Mouse (Mus musculus) G1E (cell line): ENCODE measurements around the gene Gm11564. TPM values are rescaled to one million over a fixed set of nuclear protein-coding genes. Genes with fewer than 3 reads are reported as not detected.
"Not testable (repeated sequence)": the region's sequence is repeated elsewhere in the genome, so short reads cannot be mapped to it uniquely, and the experiment has no call there.

Experiments
- ATAC-seq: 2 replicates; pipeline ENCODE4 v1.8.0; 2016; ENCODE audit warnings: mild to moderate bottlenecking; ENCODE audit not compliant: insufficient number of reproducible peaks, poor library complexity, low FRiP score, severe bottlenecking; ENCODE audit errors: extremely low read depth
- DNase-seq: peaks from one replicate; pipeline ENCODE4 v3.0.0; 2012; ENCODE audit warnings: low spot score
- H3K27me3 ChIP-seq: 2 replicates; pipeline ENCODE4 v1.6.1; 2012; ENCODE audit warnings: mild to moderate bottlenecking, low read length, inconsistent platforms; ENCODE audit not compliant: insufficient read depth
- H3K36me3 ChIP-seq: replicated peaks from 2 replicates; pipeline ENCODE3; 2012; ENCODE audit warnings: mild to moderate bottlenecking, inconsistent platforms
- H3K4me1 ChIP-seq: 2 replicates; pipeline ENCODE4 v1.6.1; 2012; ENCODE audit warnings: low read depth, low read length, inconsistent platforms, mixed read lengths; ENCODE audit not compliant: insufficient read depth
- H3K4me3 ChIP-seq: 2 replicates; pipeline ENCODE4 v1.5.1; 2012; ENCODE audit warnings: low read depth, mild to moderate bottlenecking, inconsistent platforms, low read length, moderate library complexity, mixed read lengths
- H3K9me3 ChIP-seq: replicated peaks from 2 replicates; pipeline ENCODE4 v1.6.1; 2012; ENCODE audit warnings: inconsistent platforms
- CTCF ChIP-seq: IDR thresholded peaks from 2 replicates; pipeline ENCODE4 v1.5.1; 2012; ENCODE audit warnings: low read depth, low read length, inconsistent platforms, mixed read lengths
- GATA1 ChIP-seq: IDR thresholded peaks from 2 replicates; pipeline ENCODE4 v1.6.1; 2012; ENCODE audit warnings: borderline replicate concordance, low read length, inconsistent platforms, mixed read lengths
- GATA2 ChIP-seq: IDR thresholded peaks from 2 replicates; pipeline ENCODE4 v1.6.1; 2012; ENCODE audit warnings: low read depth, low read length, inconsistent platforms, borderline replicate concordance
- POLR2AphosphoS5 ChIP-seq: IDR thresholded peaks from 2 replicates; pipeline ENCODE4 v1.6.1; 2012; ENCODE audit warnings: low read depth, low read length, inconsistent platforms; ENCODE audit not compliant: insufficient replicate concordance
- TAL1 ChIP-seq: conservative IDR thresholded peaks from 2 replicates; pipeline ENCODE4 v1.6.1; 2012; ENCODE audit warnings: low read depth, low read length, inconsistent platforms, mixed read lengths
- polyA plus RNA-seq: library from polyadenylated mRNA; stranded (reverse); fragments of >175 nt; gene quantifications from 2 replicates; pipeline ENCODE4 v1.2.3, GENCODE M21; 2012
- total RNA-seq, 2 experiments: library from RNA; stranded (forward) in 1 of 2; stranded (reverse) in 1 of 2; fragments of 200-1000 nt in 1 of 2; fragments of >200 nt in 1 of 2; fragmentation: Nextera tagmentation in 1 of 2; gene quantifications; 2 replicates each; pipeline ENCODE4 v1.2.3; 2014 to 2017

Gm11564 gene
- total and polyA plus RNA-seq, 3 experiments = not detected

GRCm38 (mm10) chr11:99842185-99842584, 26.7 kb upstream of the Gm11564 start:
- H3K4me3 ChIP-seq = no peak overlapping the region
- ATAC-seq (no peak), DNase-seq (no peak)
- H3K27me3 ChIP-seq = no peaks in the 10 kb centered on the region
- peaks cover 26% of the 10 kb centered on the region for H3K9me3 ChIP-seq
- H3K4me1 ChIP-seq = no peaks in the 10 kb centered on the region
- no peaks in the 10 kb centered on the region for H3K36me3 ChIP-seq
- no peak for TF ChIP-seq TAL1
- TF ChIP-seq CTCF = no peak
- no peak for TF ChIP-seq GATA2
- TF ChIP-seq POLR2AphosphoS5 = no peak

- Histone ChIP-seq H3K4me1 (no peaks in the 10 kb centered on the region), H3K4me3 (peak within 1 kb of the TSS; percentile 11; the same call in 1 of the 2 replicates), H3K9me3 (peaks cover 22% of the 10 kb centered on the region), H3K27me3 (no peaks in the 10 kb centered on the region), H3K36me3 (no peaks in the 10 kb centered on the region)
- ATAC-seq (no peak), DNase-seq (no peak)
- TF ChIP-seq GATA1 = no peak
- no peak for TF ChIP-seq POLR2AphosphoS5
- TF ChIP-seq GATA2 = no peak
- no peak for TF ChIP-seq TAL1
- no peak for TF ChIP-seq CTCF
Observed at GRCm38 (mm10) chr11:99837966-99838365, 22.5 kb upstream of the Gm11564 start, which contains the start of gene 2300003K06Rik. TSS of gene 2300003K06Rik (minus strand) at chr11:99838066.

GRCm38 (mm10) chr11:99809792-99810191, 5.7 kb downstream of the Gm11564 start, which contains the start of gene Krtap4-13:
TSS of gene Krtap4-13 (minus strand) at chr11:99809892.
- H3K4me3 ChIP-seq, H3K9me3 ChIP-seq: not testable (repeated sequence)

GRCm38 (mm10) chr11:99804346-99804745, 11.1 kb downstream of the Gm11564 start, which contains the start of gene Gm11554:
TSS of gene Gm11554 (minus strand) at chr11:99804446.
- H3K4me1 ChIP-seq, DNase-seq, H3K36me3 ChIP-seq, H3K4me3 ChIP-seq, ATAC-seq, H3K27me3 ChIP-seq, H3K9me3 ChIP-seq: not testable (repeated sequence)

More at GRCm38 (mm10) chr11:99809792-99810191, 5.7 kb downstream of the Gm11564 start, which contains the start of gene Krtap4-13:
- H3K27me3 ChIP-seq, H3K36me3 ChIP-seq, ATAC-seq, DNase-seq, H3K4me1 ChIP-seq: not testable (repeated sequence)

- not testable (repeated sequence) for DNase-seq, H3K36me3 ChIP-seq, H3K9me3 ChIP-seq, H3K4me1 ChIP-seq, H3K4me3 ChIP-seq, ATAC-seq, H3K27me3 ChIP-seq
Observed at GRCm38 (mm10) chr11:99798832-99799231, 16.6 kb downstream of the Gm11564 start, which contains the start of gene Gm11569. TSS of gene Gm11569 (minus strand) at chr11:99798932.

- ATAC-seq (no peak), DNase-seq (no peak)
- H3K4me3 ChIP-seq = no peak within 1 kb of the TSS
- H3K36me3 ChIP-seq = no peaks in the 10 kb centered on the region
- H3K27me3 ChIP-seq = no peaks in the 10 kb centered on the region
- H3K9me3 ChIP-seq = peaks cover 13% of the 10 kb centered on the region
- TF ChIP-seq TAL1 (no peak), GATA2 (no peak), POLR2AphosphoS5 (no peak), CTCF (no peak), GATA1 (no peak)
- no peaks in the 10 kb centered on the region for H3K4me1 ChIP-seq
Observed at GRCm38 (mm10) chr11:99793367-99793766, 22.1 kb downstream of the Gm11564 start, which contains the start of gene Gm11596. TSS of gene Gm11596 (minus strand) at chr11:99793467.

GRCm38 (mm10) chr11:99784900-99785299, 30.6 kb downstream of the Gm11564 start, which contains the start of gene Krtap4-9:
TSS of gene Krtap4-9 (plus strand) at chr11:99785200.
- not testable (repeated sequence) for H3K27me3 ChIP-seq, H3K4me1 ChIP-seq, H3K4me3 ChIP-seq, H3K36me3 ChIP-seq, ATAC-seq, DNase-seq
- H3K9me3 ChIP-seq = peaks cover 10% of the 10 kb centered on the region
